Mouse (Mus musculus) midbrain, embryonic 14.5 days (tissue): ENCODE measurements around the gene Inha. TPM values are rescaled to one million over a fixed set of nuclear protein-coding genes. Genes with fewer than 3 reads are reported as not detected.

Source experiments
- ATAC-seq: fragments of 200-750 bp; cut with Nextera tagmentation; 2 replicates; pipeline ENCODE4 v1.8.0; 2017; ENCODE audit warnings: moderate number of reproducible peaks, moderate library complexity; ENCODE audit not compliant: low FRiP score, low TSS enrichment
- DNase-seq: peaks from one replicate; pipeline ENCODE4 v3.0.0-alpha.2; 2015
- H3K27ac ChIP-seq: fragments of 300-500 bp; sonication (generic); replicated peaks from 2 replicates; pipeline ENCODE4 v1.5.1; 2014; ENCODE audit warnings: mild to moderate bottlenecking, low read depth, low read length, moderate library complexity
- H3K27me3 ChIP-seq: fragments of 300-500 bp; sonication (generic); 2 replicates; pipeline ENCODE4 v1.6.1; 2014; ENCODE audit warnings: low read length, control low read depth, mixed read lengths; ENCODE audit not compliant: control insufficient read depth, insufficient read depth
- H3K36me3 ChIP-seq: fragments of 300-500 bp; sonication (generic); 2 replicates; pipeline ENCODE4 v1.6.1; 2014; ENCODE audit warnings: low read length, control low read depth; ENCODE audit not compliant: control insufficient read depth, insufficient read depth
- H3K4me1 ChIP-seq: fragments of 300-500 bp; sonication (generic); 2 replicates; pipeline ENCODE4 v1.6.1; 2014; ENCODE audit warnings: mild to moderate bottlenecking, antibody characterized with exemption, low read length, control low read depth; ENCODE audit not compliant: control insufficient read depth, insufficient read depth
- H3K4me2 ChIP-seq: fragments of 300-500 bp; sonication (generic); 2 replicates; pipeline ENCODE4 v1.6.1; 2014; ENCODE audit warnings: mild to moderate bottlenecking, low read length, moderate library complexity
- H3K4me3 ChIP-seq: fragments of 300-500 bp; sonication (generic); replicated peaks from 2 replicates; pipeline ENCODE4 v1.5.1; 2014; ENCODE audit warnings: low read depth, low read length
- H3K9ac ChIP-seq: fragments of 300-500 bp; sonication (generic); replicated peaks from 2 replicates; pipeline ENCODE4 v1.6.1; 2014; ENCODE audit warnings: mild to moderate bottlenecking, low read length, moderate library complexity
- H3K9me3 ChIP-seq: fragments of 300-500 bp; sonication (generic); 2 replicates; pipeline ENCODE4 v1.6.1; 2016; ENCODE audit warnings: low read length, control low read depth, mixed read lengths; ENCODE audit not compliant: control insufficient read depth
- WGBS: fragments of 180-500 bp; shearing (Covaris S2); extraction: QIAGEN DNeasy Blood & Tissue Kit; methylation state at CpG from one replicate; pipeline ENCODE4 v1.1.7; 2014; 5-methylcytosine and 5-hydroxymethylcytosine counted together
- polyA plus RNA-seq: library from polyadenylated mRNA; unstranded; fragments of >200 nt; fragmentation: Nextera tagmentation; extraction: Ambion mirVana; gene quantifications from 2 replicates; pipeline ENCODE4 v1.2.1, GENCODE M21; 2014

Gene Inha
- polyA plus RNA-seq, 1 experiment from 2014 or later: 9.3 TPM

GRCm38 (mm10) chr1:75480036-75480435 lies 26.8 kb upstream of the Inha start:
- Histone ChIP-seq H3K4me3 (peak overlapping the region; percentile 87), H3K9me3 (no peaks in the 10 kb centered on the region), H3K9ac (peak overlapping the region; percentile 90), H3K27ac (peak overlapping the region; percentile 89), H3K4me2 (peak overlapping the region; percentile 86), H3K36me3 (peaks cover 47% of the 10 kb centered on the region), H3K27me3 (peaks cover 9% of the 10 kb centered on the region), H3K4me1 (peaks cover 32% of the 10 kb centered on the region)
- ATAC-seq (no peak), DNase-seq (peak; percentile 58)
- WGBS: 16% methylated on average over 13 of the region's 13 CpGs

GRCm38 (mm10) chr1:75480735-75481134 lies 26.1 kb upstream of the Inha start:
- no peak overlapping the region for H3K27ac ChIP-seq
- H3K4me2 ChIP-seq: peak overlapping the region; percentile 86
- DNase-seq: no peak
- 86% methylated on average over 7 of the region's 7 CpGs for WGBS
- H3K4me3 ChIP-seq: peak overlapping the region; percentile 87
- no peak for ATAC-seq
- peaks cover 16% of the 10 kb centered on the region for H3K27me3 ChIP-seq
- peaks cover 47% of the 10 kb centered on the region for H3K36me3 ChIP-seq
- peak overlapping the region; percentile 90; the same call in 1 of the 2 replicates for H3K9ac ChIP-seq
- peaks cover 32% of the 10 kb centered on the region for H3K4me1 ChIP-seq
- no peaks in the 10 kb centered on the region for H3K9me3 ChIP-seq

- ATAC-seq (no peak), DNase-seq (no peak)
- Histone ChIP-seq H3K9me3 (no peaks in the 10 kb centered on the region), H3K9ac (no peak overlapping the region; the same call in 1 of the 2 replicates), H3K36me3 (peaks cover 50% of the 10 kb centered on the region), H3K4me3 (no peak overlapping the region), H3K27me3 (peaks cover 46% of the 10 kb centered on the region), H3K27ac (no peak overlapping the region), H3K4me2 (peak overlapping the region; percentile 86), H3K4me1 (peaks cover 18% of the 10 kb centered on the region)
- WGBS: 6% methylated on average over 24 of the region's 24 CpGs
Measured at GRCm38 (mm10) chr1:75486561-75486960, 20.3 kb upstream of the Inha start.

- peaks cover 53% of the 10 kb centered on the region for H3K36me3 ChIP-seq
- peaks cover 18% of the 10 kb centered on the region for H3K4me1 ChIP-seq
- H3K9ac ChIP-seq: peak overlapping the region; percentile 45; the same call in 1 of the 2 replicates
- peak overlapping the region; percentile 45 for H3K4me3 ChIP-seq
- H3K27ac ChIP-seq: no peak overlapping the region
- peak overlapping the region; percentile 86 for H3K4me2 ChIP-seq
- H3K27me3 ChIP-seq: peaks cover 46% of the 10 kb centered on the region
- no peak for ATAC-seq
- 1% methylated on average over 13 of the region's 13 CpGs for WGBS
- DNase-seq: no peak
- no peaks in the 10 kb centered on the region for H3K9me3 ChIP-seq
Measured at GRCm38 (mm10) chr1:75487040-75487404, 19.9 kb upstream of the Inha start.

GRCm38 (mm10) chr1:75487405-75488161 lies 19.3 kb upstream of the Inha start:
- Histone ChIP-seq H3K9ac (peak overlapping the region; percentile 45; the same call in 1 of the 2 replicates), H3K27me3 (peaks cover 46% of the 10 kb centered on the region), H3K9me3 (no peaks in the 10 kb centered on the region), H3K4me3 (peak overlapping the region; percentile 45), H3K27ac (no peak overlapping the region), H3K36me3 (peaks cover 50% of the 10 kb centered on the region), H3K4me2 (peak overlapping the region; percentile 86), H3K4me1 (peaks cover 18% of the 10 kb centered on the region)
- 1% methylated on average over 62 of the region's 62 CpGs for WGBS
- DNase-seq (peak; percentile 84), ATAC-seq (peak; percentile 70)

GRCm38 (mm10) chr1:75490785-75491551 lies 15.9 kb upstream of the Inha start:
- DNase-seq: no peak
- Histone ChIP-seq H3K9ac (no peak overlapping the region), H3K36me3 (peaks cover 16% of the 10 kb centered on the region), H3K9me3 (no peaks in the 10 kb centered on the region), H3K4me2 (no peak overlapping the region), H3K4me1 (peaks cover 21% of the 10 kb centered on the region), H3K4me3 (no peak overlapping the region), H3K27me3 (peaks cover 28% of the 10 kb centered on the region), H3K27ac (no peak overlapping the region)
- 83% methylated on average over 34 of the region's 34 CpGs for WGBS
- no peak for ATAC-seq

GRCm38 (mm10) chr1:75492579-75493170 lies 14.2 kb upstream of the Inha start:
- Histone ChIP-seq H3K27ac (no peak overlapping the region), H3K4me1 (0 out of 2 replicates have a peak, but pooled peaks cover 10% of the 10 kb centered on the region), H3K27me3 (peaks cover 13% of the 10 kb centered on the region), H3K9me3 (no peaks in the 10 kb centered on the region), H3K36me3 (peaks cover 12% of the 10 kb centered on the region), H3K9ac (no peak overlapping the region), H3K4me3 (no peak overlapping the region), H3K4me2 (no peak overlapping the region)
- DNase-seq (no peak), ATAC-seq (no peak)
- WGBS: 39% methylated on average over 24 of the region's 24 CpGs

GRCm38 (mm10) chr1:75494878-75495548 lies 11.9 kb upstream of the Inha start:
- Histone ChIP-seq H3K4me2 (no peak overlapping the region), H3K9me3 (no peaks in the 10 kb centered on the region), H3K27me3 (no peaks in the 10 kb centered on the region), H3K4me1 (0 out of 2 replicates have a peak, but pooled peaks cover 3% of the 10 kb centered on the region), H3K27ac (no peak overlapping the region), H3K4me3 (no peak overlapping the region), H3K36me3 (peaks cover 26% of the 10 kb centered on the region), H3K9ac (no peak overlapping the region)
- 36% methylated on average over 12 of the region's 12 CpGs for WGBS
- ATAC-seq: no peak
- DNase-seq: peak; percentile 81
